Mouse (Mus musculus): Measurements from ENCODE around the gene Cyp2j9.

- TF ChIP-seq CTCF (IDR thresholded peaks at IDR 0.05; ENCODE audit: low read depth, low read length) (no peak), POLR2A (IDR thresholded peaks at IDR 0.05; ENCODE audit: extremely low read depth, insufficient read depth, low read length) (no peak)
Observed at GRCm38 (mm10) chr4:96581425-96582088, 9.8 kb downstream of the Cyp2j9 start.
